Mouse (Mus musculus): Measurements from ENCODE around the gene Qrich2. TPM values are rescaled to one million over a fixed set of nuclear protein-coding genes. Genes with fewer than 3 reads are reported as not detected.
"Not testable (repeated sequence)": the region's sequence is repeated elsewhere in the genome, so short reads cannot be mapped to it uniquely, and the experiment has no call there.

Qrich2 gene
- polyA plus RNA-seq, 1 experiment from 2014 or later = 0.30 TPM

- no peak overlapping the region for H3K27ac ChIP-seq
- peaks cover 10% of the 10 kb centered on the region; the same call in 1 of the 2 replicates for H3K4me1 ChIP-seq (replicated peaks)
- H3K36me3 ChIP-seq = no peaks in the 10 kb centered on the region
- H3K4me3 ChIP-seq (replicated peaks) = no peak overlapping the region
- H3K4me2 ChIP-seq (replicated peaks) = no peak overlapping the region
- ATAC-seq = no peak
- H3K27me3 ChIP-seq (replicated peaks) = no peaks in the 10 kb centered on the region
- no peaks in the 10 kb centered on the region for H3K9me3 ChIP-seq
- no peak overlapping the region for H3K9ac ChIP-seq
- 83% methylated on average over 2 of the region's 2 CpGs for WGBS
Measured at GRCm38 (mm10) chr11:116422562-116422961, 43.5 kb downstream of the Qrich2 start.

DNA sequence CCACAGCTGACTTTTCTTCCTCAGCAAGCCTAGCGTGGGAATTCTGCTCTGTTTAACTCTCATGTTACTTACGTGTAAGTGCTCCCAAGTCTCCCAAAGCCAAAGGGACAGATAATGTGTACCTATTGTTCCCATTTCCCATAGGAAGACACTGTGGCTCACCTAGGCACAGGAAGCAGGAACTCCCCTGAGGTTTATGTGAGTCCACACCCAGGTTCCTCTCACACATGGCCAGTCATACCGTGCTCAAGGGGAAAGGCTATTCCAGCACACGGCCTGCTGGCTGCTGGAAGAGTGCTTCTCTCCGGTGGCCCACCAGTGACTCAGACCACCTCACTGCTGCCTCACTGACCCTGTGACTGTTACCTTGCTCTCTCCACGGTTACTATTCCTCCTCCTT lies 44.9 kb downstream of the Qrich2 start:
- Histone ChIP-seq H3K27me3 (replicated peaks) (no peaks in the 10 kb centered on the region), H3K4me3 (replicated peaks) (no peak overlapping the region), H3K4me1 (replicated peaks) (peaks cover 16% of the 10 kb centered on the region), H3K9ac (no peak overlapping the region; the same call in 1 of the 2 replicates), H3K27ac (no peak overlapping the region), H3K36me3 (no peaks in the 10 kb centered on the region), H3K9me3 (no peaks in the 10 kb centered on the region), H3K4me2 (replicated peaks) (no peak overlapping the region)
- WGBS = 67% methylated on average over 6 of the region's 6 CpGs
- no peak for ATAC-seq

DNA sequence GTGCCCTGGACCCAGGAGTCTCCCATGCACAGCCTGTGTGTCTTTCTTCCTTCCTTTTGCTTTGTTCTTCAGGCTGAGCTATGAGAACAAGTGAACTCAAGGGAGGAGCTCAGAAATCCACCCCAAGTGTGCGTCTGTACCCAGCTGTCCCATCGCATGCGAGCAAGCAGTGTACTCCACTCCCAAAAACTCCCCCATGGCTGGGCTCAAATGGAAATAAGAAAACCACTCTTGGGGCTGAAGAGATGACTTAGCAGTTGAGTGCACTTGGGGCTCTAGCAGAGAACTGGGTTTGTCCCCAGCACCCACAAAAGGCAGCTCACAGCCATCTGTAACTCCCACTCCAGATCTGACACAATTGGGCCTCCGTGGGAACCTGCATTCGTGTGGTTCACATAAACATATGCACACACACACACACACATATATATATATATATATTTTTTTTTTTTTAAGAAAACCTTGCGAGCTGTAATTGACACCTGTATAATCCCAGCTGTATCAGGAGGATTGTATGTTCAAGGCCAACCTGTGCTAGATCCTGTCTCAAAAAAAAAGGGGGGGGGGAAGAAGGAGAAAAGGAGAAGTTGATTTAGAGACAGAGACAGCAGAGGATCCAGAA lies 47.1 kb downstream of the Qrich2 start:
- Histone ChIP-seq H3K9ac (no peak overlapping the region), H3K36me3 (no peaks in the 10 kb centered on the region), H3K4me1 (replicated peaks) (peaks cover 16% of the 10 kb centered on the region), H3K9me3 (no peaks in the 10 kb centered on the region), H3K4me2 (replicated peaks) (no peak overlapping the region), H3K4me3 (replicated peaks) (no peak overlapping the region), H3K27me3 (replicated peaks) (no peaks in the 10 kb centered on the region), H3K27ac (peak overlapping the region; percentile 1; the same call in 1 of the 2 replicates)
- no peak for ATAC-seq
- 67% methylated on average over 6 of the region's 6 CpGs for WGBS

GRCm38 (mm10) chr11:116418194-116418840 lies 47.7 kb downstream of the Qrich2 start:
- no peak for ATAC-seq
- Histone ChIP-seq H3K4me1 (replicated peaks) (peaks cover 14% of the 10 kb centered on the region), H3K9me3 (no peaks in the 10 kb centered on the region), H3K4me2 (replicated peaks) (no peak overlapping the region), H3K4me3 (replicated peaks) (no peak overlapping the region), H3K27me3 (replicated peaks) (no peaks in the 10 kb centered on the region), H3K36me3 (no peaks in the 10 kb centered on the region), H3K27ac (peak overlapping the region; percentile 1; the same call in 1 of the 2 replicates), H3K9ac (no peak overlapping the region)
- 20% methylated on average over 2 of the region's 2 CpGs for WGBS

GRCm38 (mm10) chr11:116417054-116417453 lies 49.0 kb downstream of the Qrich2 start:
- H3K4me3 ChIP-seq (replicated peaks) = no peak overlapping the region
- 90% methylated on average over 5 of the region's 5 CpGs for WGBS
- peaks cover 18% of the 10 kb centered on the region for H3K4me1 ChIP-seq (replicated peaks)
- ATAC-seq = no peak
- no peak overlapping the region for H3K4me2 ChIP-seq (replicated peaks)
- no peaks in the 10 kb centered on the region for H3K9me3 ChIP-seq
- no peaks in the 10 kb centered on the region for H3K27me3 ChIP-seq (replicated peaks)
- H3K27ac ChIP-seq = peak overlapping the region; percentile 57; the same call in 1 of the 2 replicates
- H3K9ac ChIP-seq = no peak overlapping the region
- no peaks in the 10 kb centered on the region for H3K36me3 ChIP-seq

DNA sequence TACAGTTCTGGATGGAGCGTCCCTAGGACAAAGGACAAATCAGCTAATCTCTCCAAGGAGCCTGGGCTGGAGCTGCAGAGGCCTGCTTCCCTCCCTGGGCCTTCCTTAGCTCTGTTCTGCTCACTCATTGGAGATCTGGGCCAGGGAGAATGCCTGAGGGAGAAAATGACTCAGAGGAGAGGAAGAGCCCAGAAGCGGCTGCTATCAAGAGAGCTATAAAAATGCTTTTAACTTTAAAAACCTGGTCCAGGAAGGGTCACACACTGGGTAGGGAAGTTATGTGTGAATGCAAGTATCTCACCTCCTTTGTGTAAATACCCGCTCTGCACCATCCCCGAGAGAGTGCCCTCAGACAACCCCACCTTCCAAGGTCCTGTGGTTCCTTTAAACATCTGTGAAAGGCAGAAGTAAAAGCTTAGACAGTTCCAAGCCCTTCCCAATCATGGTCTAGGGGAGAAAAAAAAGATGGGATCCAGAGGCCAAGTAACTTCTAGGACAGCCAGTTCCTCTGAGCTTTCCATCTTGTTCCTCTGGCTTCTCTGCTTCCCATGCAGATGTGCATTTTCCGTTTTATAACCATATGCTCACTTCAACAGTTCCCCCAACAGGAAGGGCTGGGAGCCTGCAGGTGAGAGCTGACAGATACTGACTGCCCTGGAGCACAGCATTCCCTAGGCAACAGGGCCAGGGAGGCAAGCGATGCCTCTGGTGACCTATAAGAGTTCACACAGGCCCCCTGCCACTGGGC lies 49.7 kb downstream of the Qrich2 start:
- H3K9me3 ChIP-seq = no peaks in the 10 kb centered on the region
- H3K27ac ChIP-seq = peak overlapping the region; percentile 57
- WGBS = 48% methylated on average over 6 of the region's 6 CpGs
- no peaks in the 10 kb centered on the region for H3K27me3 ChIP-seq (replicated peaks)
- H3K4me1 ChIP-seq (replicated peaks) = peaks cover 24% of the 10 kb centered on the region
- ATAC-seq = peak; percentile 37
- no peak overlapping the region for H3K9ac ChIP-seq
- H3K4me2 ChIP-seq (replicated peaks) = no peak overlapping the region
- H3K4me3 ChIP-seq (replicated peaks) = no peak overlapping the region
- no peaks in the 10 kb centered on the region for H3K36me3 ChIP-seq

GRCm38 (mm10) chr11:116413631-116414022 lies 52.4 kb downstream of the Qrich2 start:
- 78% methylated on average over 4 of the region's 4 CpGs for WGBS
- no peaks in the 10 kb centered on the region for H3K9me3 ChIP-seq
- peak overlapping the region; percentile 97 for H3K4me2 ChIP-seq (replicated peaks)
- ATAC-seq = no peak
- no peaks in the 10 kb centered on the region for H3K36me3 ChIP-seq
- peak overlapping the region; percentile 73; the same call in 1 of the 2 replicates for H3K27ac ChIP-seq
- H3K4me3 ChIP-seq (replicated peaks) = peak overlapping the region; percentile 83; the same call in 1 of the 2 replicates
- H3K4me1 ChIP-seq (replicated peaks) = peaks cover 24% of the 10 kb centered on the region
- H3K9ac ChIP-seq = peak overlapping the region; percentile 83; the same call in 1 of the 2 replicates
- H3K27me3 ChIP-seq (replicated peaks) = no peaks in the 10 kb centered on the region

GRCm38 (mm10) chr11:116412904-116413630 lies 53.0 kb downstream of the Qrich2 start, which contains the start of gene Rnf157:
Rnf157 (minus strand) TSS chr11:116413032.
- Histone ChIP-seq H3K4me2 (replicated peaks) (peak within 1 kb of the TSS; percentile 97), H3K9me3 (no peaks in the 10 kb centered on the region), H3K4me1 (replicated peaks) (peaks cover 21% of the 10 kb centered on the region), H3K27ac (peak within 1 kb of the TSS; percentile 73), H3K36me3 (no peaks in the 10 kb centered on the region), H3K9ac (peak within 1 kb of the TSS; percentile 83), H3K4me3 (replicated peaks) (peak within 1 kb of the TSS; percentile 83), H3K27me3 (replicated peaks) (no peaks in the 10 kb centered on the region)
- WGBS = 2% methylated on average over 73 of the region's 82 CpGs
- ATAC-seq = peak; percentile 95

- Histone ChIP-seq H3K9ac (peak overlapping the region; percentile 83), H3K27ac (peak overlapping the region; percentile 73), H3K9me3 (no peaks in the 10 kb centered on the region), H3K27me3 (replicated peaks) (no peaks in the 10 kb centered on the region), H3K36me3 (no peaks in the 10 kb centered on the region), H3K4me1 (replicated peaks) (peaks cover 20% of the 10 kb centered on the region), H3K4me3 (replicated peaks) (peak overlapping the region; percentile 83), H3K4me2 (replicated peaks) (peak overlapping the region; percentile 97)
- WGBS = under 1% methylated on average over 76 of the region's 76 CpGs
- peak; percentile 57 for ATAC-seq
Measured at GRCm38 (mm10) chr11:116412028-116412827, 53.8 kb downstream of the Qrich2 start.

DNA sequence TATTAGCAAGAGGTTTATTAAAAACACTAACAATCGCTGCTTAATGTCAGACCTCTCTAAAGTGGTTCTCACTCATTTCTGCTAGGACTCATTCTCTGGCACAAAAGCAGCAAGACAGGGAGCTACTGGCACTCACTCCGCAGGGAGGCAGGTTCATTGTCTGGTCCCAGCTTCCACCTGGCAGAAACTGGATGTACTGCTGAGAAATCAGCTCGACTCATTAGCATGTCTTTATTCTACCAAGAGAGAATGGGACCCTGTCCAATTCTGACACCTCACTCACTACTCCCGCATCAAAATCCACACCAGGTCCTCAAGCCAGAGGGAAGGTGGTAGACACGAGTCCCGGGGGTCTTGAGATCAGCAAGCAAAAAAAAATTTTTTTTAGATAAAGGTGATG lies 54.5 kb downstream of the Qrich2 start:
- Histone ChIP-seq H3K9me3 (no peaks in the 10 kb centered on the region), H3K9ac (peak overlapping the region; percentile 83), H3K4me2 (replicated peaks) (peak overlapping the region; percentile 97), H3K27me3 (replicated peaks) (no peaks in the 10 kb centered on the region), H3K27ac (no peak overlapping the region), H3K4me1 (replicated peaks) (peaks cover 17% of the 10 kb centered on the region), H3K4me3 (replicated peaks) (peak overlapping the region; percentile 83), H3K36me3 (no peaks in the 10 kb centered on the region)
- WGBS = 35% methylated on average over 6 of the region's 6 CpGs
- no peak for ATAC-seq

DNA sequence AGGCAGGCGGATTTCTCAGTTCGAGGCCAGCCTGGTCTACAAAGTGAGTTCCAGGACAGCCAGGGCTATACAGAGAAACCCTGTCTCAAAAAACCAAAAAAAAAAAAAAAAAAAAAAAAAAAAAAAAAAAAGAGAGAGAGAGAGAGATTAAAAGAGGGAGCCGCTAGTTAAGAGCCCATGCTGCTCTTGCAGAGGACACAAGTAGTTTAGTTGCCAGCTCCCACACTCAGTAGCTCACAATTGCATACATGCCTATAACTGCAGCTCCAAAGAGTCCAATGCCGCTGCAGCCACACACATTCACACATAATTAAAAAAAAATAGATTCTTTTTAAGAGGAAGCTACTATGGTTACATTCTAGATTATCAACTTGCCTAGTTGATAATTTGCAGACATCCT lies 55.6 kb downstream of the Qrich2 start:
- ATAC-seq; H3K27me3 ChIP-seq (replicated peaks); H3K36me3 ChIP-seq; H3K4me2 ChIP-seq (replicated peaks); H3K9ac ChIP-seq; H3K9me3 ChIP-seq; H3K27ac ChIP-seq; H3K4me3 ChIP-seq (replicated peaks): not testable (repeated sequence)
- peaks cover 14% of the 10 kb centered on the region for H3K4me1 ChIP-seq (replicated peaks)
- WGBS = 85% methylated on average over 4 of the region's 4 CpGs

Data from intestine, embryonic 15.5 days (tissue).